Mouse (Mus musculus): ENCODE data around the gene Hba-x. TPM values are rescaled to one million over a fixed set of nuclear protein-coding genes. Genes with fewer than 3 reads are reported as not detected.
"Not testable (repeated sequence)": the region's sequence is repeated elsewhere in the genome, so short reads cannot be mapped to it uniquely, and the experiment has no call there.

The Hba-x gene
- polyA plus RNA-seq, 1 experiment from 2014 or later = 77.0 TPM

- DNase-seq (no peak), ATAC-seq (ENCODE audit: low FRiP score, low TSS enrichment) (no peak)
- Histone ChIP-seq H3K9ac (replicated peaks; ENCODE audit: low read length) (no peak overlapping the region), H3K9me3 (ENCODE audit: control insufficient read depth, low read length) (no peaks in the 10 kb centered on the region), H3K27me3 (ENCODE audit: control insufficient read depth, insufficient read depth, low read length) (no peaks in the 10 kb centered on the region), H3K4me1 (ENCODE audit: control insufficient read depth, insufficient read depth, low read length) (no peaks in the 10 kb centered on the region), H3K27ac (replicated peaks; ENCODE audit: low read depth, low read length) (no peak overlapping the region), H3K36me3 (ENCODE audit: control insufficient read depth, insufficient read depth, low read length) (no peaks in the 10 kb centered on the region), H3K4me2 (ENCODE audit: low read length) (no peak overlapping the region), H3K4me3 (replicated peaks; ENCODE audit: low read depth, low read length) (no peak overlapping the region)
- WGBS = 73% methylated on average over 21 of the region's 21 CpGs
These were observed 1.7 kb downstream of the Hba-x start for GRCm38 (mm10) chr11:32277736-32278457.

GRCm38 (mm10) chr11:32278458-32278957 lies 2.3 kb downstream of the Hba-x start:
- Histone ChIP-seq H3K4me1 (ENCODE audit: control insufficient read depth, insufficient read depth, low read length) (no peaks in the 10 kb centered on the region), H3K27me3 (ENCODE audit: control insufficient read depth, insufficient read depth, low read length) (no peaks in the 10 kb centered on the region), H3K27ac (replicated peaks; ENCODE audit: low read depth, low read length) (no peak overlapping the region), H3K9ac (replicated peaks; ENCODE audit: low read length) (no peak overlapping the region), H3K4me3 (replicated peaks; ENCODE audit: low read depth, low read length) (no peak overlapping the region), H3K9me3 (ENCODE audit: control insufficient read depth, low read length) (no peaks in the 10 kb centered on the region), H3K4me2 (ENCODE audit: low read length) (no peak overlapping the region), H3K36me3 (ENCODE audit: control insufficient read depth, insufficient read depth, low read length) (no peaks in the 10 kb centered on the region)
- ATAC-seq (ENCODE audit: low FRiP score, low TSS enrichment) = no peak
- WGBS = 82% methylated on average over 12 of the region's 12 CpGs
- DNase-seq = no peak

DNA sequence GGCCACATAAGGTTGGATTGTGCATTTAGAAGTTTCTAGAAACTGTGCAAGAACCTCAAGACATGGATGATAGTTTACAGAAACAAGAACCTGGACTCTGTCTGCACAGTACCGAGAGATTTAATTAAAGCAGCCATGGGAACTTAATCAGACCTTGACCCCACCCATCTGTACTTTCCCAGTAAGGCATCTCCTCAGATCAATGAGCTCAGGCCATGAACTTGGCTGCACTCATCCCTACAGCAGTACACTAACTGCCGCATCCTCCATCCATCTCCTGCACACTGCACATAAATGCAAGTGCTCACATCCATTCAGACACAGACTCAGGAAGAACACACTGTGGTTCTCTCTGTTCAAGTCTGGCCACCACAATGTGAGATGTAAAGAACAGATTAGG lies 4.4 kb downstream of the Hba-x start:
- no peaks in the 10 kb centered on the region for H3K9me3 ChIP-seq (ENCODE audit: control insufficient read depth, low read length)
- H3K36me3 ChIP-seq (ENCODE audit: control insufficient read depth, insufficient read depth, low read length) = no peaks in the 10 kb centered on the region
- H3K27ac ChIP-seq (replicated peaks; ENCODE audit: low read depth, low read length) = no peak overlapping the region
- WGBS = 80% methylated on average over 2 of the region's 2 CpGs
- no peaks in the 10 kb centered on the region for H3K4me1 ChIP-seq (ENCODE audit: control insufficient read depth, insufficient read depth, low read length)
- H3K27me3 ChIP-seq (ENCODE audit: control insufficient read depth, insufficient read depth, low read length) = no peaks in the 10 kb centered on the region
- no peak overlapping the region for H3K4me3 ChIP-seq (replicated peaks; ENCODE audit: low read depth, low read length)
- DNase-seq (no peak), ATAC-seq (ENCODE audit: low FRiP score, low TSS enrichment) (no peak)
- H3K9ac ChIP-seq (replicated peaks; ENCODE audit: low read length) = no peak overlapping the region
- H3K4me2 ChIP-seq (ENCODE audit: low read length) = no peak overlapping the region

DNA sequence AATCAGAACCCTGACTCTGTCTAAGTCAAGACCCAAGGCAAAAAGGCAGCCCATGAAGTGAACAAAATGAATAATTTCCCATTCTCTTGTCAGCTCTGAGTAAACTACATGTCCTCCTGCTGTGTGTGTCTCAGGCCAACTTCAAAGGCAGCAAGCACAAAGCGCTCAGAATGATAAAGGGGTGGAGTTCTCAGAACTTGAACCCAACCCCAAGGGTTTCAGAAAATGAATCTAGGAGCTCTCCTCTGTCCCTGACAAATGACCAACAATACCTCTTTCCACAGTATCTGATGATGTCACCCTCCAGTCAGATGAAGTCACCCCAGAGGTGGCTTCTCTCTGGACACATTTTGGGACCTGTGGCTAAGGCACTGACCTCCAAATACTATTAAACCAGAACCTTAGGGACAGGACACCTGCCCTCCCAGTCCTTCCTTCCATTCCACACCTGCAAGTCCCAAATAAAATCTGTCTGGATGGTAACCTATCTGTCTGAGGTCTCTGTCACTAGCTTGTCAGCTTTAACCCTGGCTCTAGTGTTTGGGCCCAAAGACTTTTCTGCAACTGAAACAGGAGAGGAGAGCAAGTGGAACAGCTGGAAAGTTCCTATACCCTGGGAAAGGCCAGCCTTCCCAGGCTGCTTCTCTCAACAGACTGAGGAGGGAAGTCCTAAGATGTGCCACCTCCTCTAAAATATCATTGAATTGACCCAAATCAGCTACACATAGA lies 5.4 kb downstream of the Hba-x start:
- H3K9me3 ChIP-seq (ENCODE audit: control insufficient read depth, low read length) = no peaks in the 10 kb centered on the region
- no peak for DNase-seq
- no peak overlapping the region for H3K9ac ChIP-seq (replicated peaks; ENCODE audit: low read length)
- no peak overlapping the region for H3K27ac ChIP-seq (replicated peaks; ENCODE audit: low read depth, low read length)
- no peaks in the 10 kb centered on the region for H3K27me3 ChIP-seq (ENCODE audit: control insufficient read depth, insufficient read depth, low read length)
- ATAC-seq (ENCODE audit: low FRiP score, low TSS enrichment) = no peak
- whole genome bisulfite sequencing = 85% methylated on average over 1 of the region's 1 CpGs
- no peaks in the 10 kb centered on the region for H3K4me1 ChIP-seq (ENCODE audit: control insufficient read depth, insufficient read depth, low read length)
- H3K36me3 ChIP-seq (ENCODE audit: control insufficient read depth, insufficient read depth, low read length) = no peaks in the 10 kb centered on the region
- no peak overlapping the region for H3K4me2 ChIP-seq (ENCODE audit: low read length)
- H3K4me3 ChIP-seq (replicated peaks; ENCODE audit: low read depth, low read length) = no peak overlapping the region

GRCm38 (mm10) chr11:32283091-32283777 lies 7.0 kb downstream of the Hba-x start, which contains the start of gene Hba-a1:
Hba-a1 (plus strand) TSS chr11:32283511.
- 56% methylated on average over 1 of the region's 5 CpGs for WGBS
- H3K36me3 ChIP-seq (ENCODE audit: control insufficient read depth, insufficient read depth, low read length); H3K9me3 ChIP-seq (ENCODE audit: control insufficient read depth, low read length); H3K4me1 ChIP-seq (ENCODE audit: control insufficient read depth, insufficient read depth, low read length); ATAC-seq (ENCODE audit: low FRiP score, low TSS enrichment); H3K4me2 ChIP-seq (ENCODE audit: low read length); H3K9ac ChIP-seq (replicated peaks; ENCODE audit: low read length); H3K27me3 ChIP-seq (ENCODE audit: control insufficient read depth, insufficient read depth, low read length); H3K27ac ChIP-seq (replicated peaks; ENCODE audit: low read depth, low read length); DNase-seq; H3K4me3 ChIP-seq (replicated peaks; ENCODE audit: low read depth, low read length): not testable (repeated sequence)

- not testable (repeated sequence) for H3K36me3 ChIP-seq (ENCODE audit: control insufficient read depth, insufficient read depth, low read length); H3K4me1 ChIP-seq (ENCODE audit: control insufficient read depth, insufficient read depth, low read length); H3K9me3 ChIP-seq (ENCODE audit: control insufficient read depth, low read length); H3K27me3 ChIP-seq (ENCODE audit: control insufficient read depth, insufficient read depth, low read length); H3K4me3 ChIP-seq (replicated peaks; ENCODE audit: low read depth, low read length); H3K4me2 ChIP-seq (ENCODE audit: low read length); ATAC-seq (ENCODE audit: low FRiP score, low TSS enrichment); H3K9ac ChIP-seq (replicated peaks; ENCODE audit: low read length); H3K27ac ChIP-seq (replicated peaks; ENCODE audit: low read depth, low read length); DNase-seq
- 64% methylated on average over 2 of the region's 2 CpGs for WGBS
These were observed 8.4 kb downstream of the Hba-x start for GRCm38 (mm10) chr11:32284582-32284981.

GRCm38 (mm10) chr11:32285031-32285775 lies 9.0 kb downstream of the Hba-x start:
- no peaks in the 10 kb centered on the region for H3K9me3 ChIP-seq (ENCODE audit: control insufficient read depth, low read length)
- H3K27ac ChIP-seq (replicated peaks; ENCODE audit: low read depth, low read length) = no peak overlapping the region
- no peak for ATAC-seq (ENCODE audit: low FRiP score, low TSS enrichment)
- no peak overlapping the region for H3K4me2 ChIP-seq (ENCODE audit: low read length)
- no peaks in the 10 kb centered on the region for H3K27me3 ChIP-seq (ENCODE audit: control insufficient read depth, insufficient read depth, low read length)
- H3K4me3 ChIP-seq (replicated peaks; ENCODE audit: low read depth, low read length) = no peak overlapping the region
- H3K4me1 ChIP-seq (ENCODE audit: control insufficient read depth, insufficient read depth, low read length) = no peaks in the 10 kb centered on the region
- DNase-seq = no peak
- no peaks in the 10 kb centered on the region for H3K36me3 ChIP-seq (ENCODE audit: control insufficient read depth, insufficient read depth, low read length)
- WGBS = 83% methylated on average over 7 of the region's 7 CpGs
- no peak overlapping the region for H3K9ac ChIP-seq (replicated peaks; ENCODE audit: low read length)

- not testable (repeated sequence) for H3K27me3 ChIP-seq (ENCODE audit: control insufficient read depth, insufficient read depth, low read length)
These were observed 9.7 kb downstream of the Hba-x start for GRCm38 (mm10) chr11:32285887-32286286.

More at GRCm38 (mm10) chr11:32285887-32286286, 9.7 kb downstream of the Hba-x start:
- not testable (repeated sequence) for H3K4me2 ChIP-seq (ENCODE audit: low read length); H3K9ac ChIP-seq (replicated peaks; ENCODE audit: low read length); H3K4me3 ChIP-seq (replicated peaks; ENCODE audit: low read depth, low read length); ATAC-seq (ENCODE audit: low FRiP score, low TSS enrichment); DNase-seq; H3K4me1 ChIP-seq (ENCODE audit: control insufficient read depth, insufficient read depth, low read length); H3K9me3 ChIP-seq (ENCODE audit: control insufficient read depth, low read length); H3K36me3 ChIP-seq (ENCODE audit: control insufficient read depth, insufficient read depth, low read length); H3K27ac ChIP-seq (replicated peaks; ENCODE audit: low read depth, low read length)
